Mouse (Mus musculus): ENCODE data around the gene Phf13. TPM values are rescaled to one million over a fixed set of nuclear protein-coding genes. Genes with fewer than 3 reads are reported as not detected.

The Phf13 gene
- 10 to 100 TPM; 14.3 to 16.3 TPM for polyA plus RNA-seq (2017; shearing (Covaris generic))

GRCm38 (mm10) chr4:151996173-151996950, at the start of gene Phf13:
Gene Phf13 (minus strand): TSS chr4:151996258.

GRCm38 (mm10) chr4:152038985-152039830, 43.1 kb upstream of the Phf13 start, which contains the start of gene Nol9:
Gene Nol9 (plus strand): TSS chr4:152039321.

GRCm38 (mm10) chr4:152038225-152038984, 42.3 kb upstream of the Phf13 start, which contains the start of gene Tas1r1:
Gene Tas1r1 (minus strand): TSS chr4:152038568.

GRCm38 (mm10) chr4:152027524-152027923, 31.5 kb upstream of the Phf13 start, which contains the start of gene Zbtb48:
Gene Zbtb48 (minus strand): TSS chr4:152027671.

GRCm38 (mm10) chr4:152008622-152009075, 12.6 kb upstream of the Phf13 start, which contains the start of gene Klhl21:
Gene Klhl21 (plus strand): TSS chr4:152008803.

GRCm38 (mm10) chr4:151988342-151989109, 7.5 kb downstream of the Phf13 start, which contains the start of gene Thap3:
Gene Thap3 (minus strand): TSS chr4:151988997.

Other genes starting within 250 kb of the Phf13 start
- 10 to 100 TPM; 35.0 to 35.5 TPM for gene Camta1, start 134.4 kb downstream of the Phf13 start, polyA plus RNA-seq (2017; shearing (Covaris generic))
- 10 to 100 TPM; 40.2 to 46.3 TPM for gene Dnajc11, start 62.6 kb downstream of the Phf13 start, polyA plus RNA-seq (2017; shearing (Covaris generic))
- gene Thap3, start 7.3 kb downstream of the Phf13 start, polyA plus RNA-seq (2017; shearing (Covaris generic)), result 100 to 1,000 TPM in 1 of 2 experiments, 10 to 100 TPM in 1; 82.7 to 104 TPM
- 10 to 100 TPM; 22.4 to 32.1 TPM for gene Klhl21, start 12.5 kb upstream of the Phf13 start, polyA plus RNA-seq (2017; shearing (Covaris generic))
- 10 to 100 TPM; 33.0 to 42.6 TPM for gene Zbtb48, start 31.4 kb upstream of the Phf13 start, polyA plus RNA-seq (2017; shearing (Covaris generic))
- under 1 TPM in 1 of 2 experiments, not detected in 1; 0.45 TPM for gene Tas1r1, start 42.3 kb upstream of the Phf13 start, polyA plus RNA-seq (2017; shearing (Covaris generic))
- gene Nol9, start 43.1 kb upstream of the Phf13 start, polyA plus RNA-seq (2017; shearing (Covaris generic)), result 10 to 100 TPM; 41.1 to 56.9 TPM
- 1 to 10 TPM; 6.4 to 8.3 TPM for gene Plekhg5, start 76.2 kb upstream of the Phf13 start, polyA plus RNA-seq (2017; shearing (Covaris generic))
- gene Tnfrsf25, start 119.7 kb upstream of the Phf13 start, polyA plus RNA-seq (2017; shearing (Covaris generic)), result 100 to 1,000 TPM; 148 to 160 TPM
- gene Espn, start 156.1 kb upstream of the Phf13 start, polyA plus RNA-seq (2017; shearing (Covaris generic)), result 10 to 100 TPM; 30.5 to 31.0 TPM
- gene Hes2, start 162.6 kb upstream of the Phf13 start, polyA plus RNA-seq (2017; shearing (Covaris generic)), result not detected
- gene Acot7, start 181.9 kb upstream of the Phf13 start, polyA plus RNA-seq (2017; shearing (Covaris generic)), result 100 to 1,000 TPM in 1 of 2 experiments, 10 to 100 TPM in 1; 71.4 to 130 TPM